Mouse (Mus musculus): ENCODE results near the gene Ints13. TPM values are rescaled to one million over a fixed set of nuclear protein-coding genes. Genes with fewer than 3 reads are reported as not detected.
A peak's percentile ranks its signal among the peaks of the same experiment; 100 is the strongest.

The Ints13 gene
- total RNA-seq, 1 experiment from 2014 or later: 152 TPM

DNA sequence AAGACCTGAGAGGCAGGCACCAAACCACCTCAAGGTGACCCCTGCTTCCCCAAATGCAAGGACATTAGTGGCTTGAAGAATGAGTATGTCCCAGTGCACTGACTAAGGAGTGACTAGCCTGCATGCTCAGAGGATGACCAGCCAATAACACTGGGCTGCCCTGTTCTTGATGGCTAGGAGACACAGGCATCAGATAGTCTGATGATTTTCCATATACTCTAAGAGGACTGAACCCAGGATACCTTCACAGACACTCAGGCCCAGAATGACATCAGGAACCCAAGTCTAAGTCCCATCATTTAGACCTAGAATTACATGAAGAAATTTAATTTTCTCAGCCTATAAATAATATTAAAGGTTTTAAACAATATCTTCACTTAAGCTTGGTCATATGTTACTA lies 26.3 kb downstream of the Ints13 start:
- ATAC-seq (replicated peaks in 1 of 2; ENCODE audit: insufficient read depth in 1 of 2, low FRiP score in 2 of 2, low TSS enrichment in 1 of 2, low read depth in 1 of 2, poor library complexity in 2 of 2, severe bottlenecking in 2 of 2): no peak

DNA sequence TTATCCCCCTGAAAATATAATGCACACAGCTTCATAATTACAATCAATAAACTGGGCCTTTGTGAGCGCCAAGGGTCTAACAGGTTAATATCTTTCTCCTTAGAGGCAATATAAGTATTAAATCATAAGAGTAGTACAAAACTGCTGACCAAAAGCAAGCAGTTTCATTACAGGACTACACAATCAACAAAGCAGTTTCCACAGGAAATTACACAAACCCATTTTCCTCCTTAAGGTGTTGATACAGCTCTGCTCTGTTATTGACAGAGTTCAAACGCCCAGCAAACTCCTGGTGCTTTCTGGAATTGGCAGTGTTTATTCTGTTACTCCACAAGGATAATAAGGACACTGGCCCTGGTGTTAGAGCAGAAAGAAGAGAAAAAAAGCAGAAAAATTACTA lies 27.2 kb downstream of the Ints13 start:
- peak in 1 of 2 experiments; percentile 39; a peak in 1 of 4 replicates for ATAC-seq (replicated peaks in 1 of 2; ENCODE audit: insufficient read depth in 1 of 2, low FRiP score in 2 of 2, low TSS enrichment in 1 of 2, low read depth in 1 of 2, poor library complexity in 2 of 2, severe bottlenecking in 2 of 2)

DNA sequence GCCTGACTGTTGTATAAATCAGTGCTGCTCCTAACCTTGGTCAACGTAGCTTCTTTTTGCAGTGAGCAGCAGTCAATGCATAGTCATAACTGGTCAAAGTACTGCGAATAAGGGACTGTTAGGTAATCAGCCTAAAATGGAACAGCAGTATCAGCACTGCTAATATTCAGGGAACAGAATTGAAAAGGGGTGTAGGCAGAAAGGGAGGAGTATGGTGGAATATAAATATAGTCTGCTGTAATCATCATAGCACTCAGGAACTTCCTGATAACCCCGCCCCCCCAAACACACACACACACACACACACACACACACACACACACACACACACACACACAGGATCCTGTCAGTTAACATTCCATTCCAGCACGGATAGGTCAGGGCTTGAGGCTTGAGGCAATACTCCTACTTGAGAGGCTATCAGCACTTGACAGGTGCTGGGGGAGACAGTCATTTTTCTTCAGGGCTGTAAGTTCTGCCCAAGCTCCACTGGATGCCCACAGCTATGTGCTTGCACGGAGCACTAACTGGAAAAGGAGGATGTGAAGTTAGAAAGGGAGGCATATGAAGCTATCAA lies 32.3 kb downstream of the Ints13 start:
- ATAC-seq (replicated peaks in 1 of 2; ENCODE audit: insufficient read depth in 1 of 2, low FRiP score in 2 of 2, low TSS enrichment in 1 of 2, low read depth in 1 of 2, poor library complexity in 2 of 2, severe bottlenecking in 2 of 2): no peak

DNA sequence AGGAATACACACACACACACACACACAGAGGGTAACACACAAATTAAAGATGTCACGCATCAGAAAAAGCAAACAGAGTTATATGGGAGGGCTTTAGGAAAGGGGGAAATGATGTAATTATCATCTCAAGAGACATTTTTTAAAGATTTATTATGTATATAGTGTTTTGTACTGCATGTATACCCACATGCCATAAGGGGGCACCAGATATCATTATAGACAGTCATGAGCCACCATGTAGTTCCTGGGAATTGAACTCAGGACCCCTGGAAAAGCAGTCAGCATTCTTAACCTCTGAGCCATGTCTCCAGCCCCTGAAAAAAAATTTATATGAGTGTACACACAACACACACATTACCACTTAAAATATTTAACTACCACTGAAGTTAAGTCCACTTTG lies 33.0 kb downstream of the Ints13 start:
- no peak for ATAC-seq (replicated peaks in 1 of 2; ENCODE audit: insufficient read depth in 1 of 2, low FRiP score in 2 of 2, low TSS enrichment in 1 of 2, low read depth in 1 of 2, poor library complexity in 2 of 2, severe bottlenecking in 2 of 2)

DNA sequence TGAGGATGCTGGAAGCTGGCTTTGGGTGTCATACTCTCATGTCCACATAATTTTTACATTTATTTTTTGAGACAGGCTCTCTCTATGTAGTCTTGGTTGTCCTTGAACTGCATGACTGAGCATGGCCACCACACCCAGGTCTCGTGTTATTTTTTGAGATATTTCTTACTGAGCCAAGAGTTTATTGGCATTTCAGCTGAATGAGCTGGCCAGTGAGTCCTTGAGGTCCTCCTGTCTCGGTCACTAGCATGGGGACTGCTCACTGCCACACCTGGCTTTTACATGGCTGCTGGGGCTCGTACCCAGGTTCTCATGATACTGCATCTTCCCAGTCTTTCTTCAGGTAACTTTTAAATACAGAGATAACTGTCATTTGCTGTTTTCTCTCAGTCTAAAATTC lies 37.2 kb downstream of the Ints13 start:
- no peak for ATAC-seq (replicated peaks in 1 of 2; ENCODE audit: insufficient read depth in 1 of 2, low FRiP score in 2 of 2, low TSS enrichment in 1 of 2, low read depth in 1 of 2, poor library complexity in 2 of 2, severe bottlenecking in 2 of 2)

DNA sequence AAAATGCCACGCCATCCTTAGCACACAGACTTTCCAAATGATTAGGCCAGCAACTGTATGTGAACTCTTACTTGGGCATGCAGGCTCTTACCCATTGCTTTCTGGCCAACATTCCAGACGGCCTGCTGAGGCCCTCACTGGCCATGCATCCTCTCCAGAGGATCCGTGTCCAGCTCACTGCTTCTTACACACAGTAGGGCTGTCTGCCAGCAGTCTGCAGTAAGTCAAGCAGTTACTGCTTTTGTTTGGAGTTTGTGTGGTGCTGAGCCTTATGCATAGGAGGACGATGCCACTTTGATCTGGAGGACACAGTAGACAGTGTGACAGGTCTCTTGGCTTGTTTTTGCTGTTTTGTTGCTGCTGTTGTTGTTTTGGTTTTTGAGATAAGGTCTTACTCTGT lies 39.0 kb downstream of the Ints13 start:
- ATAC-seq (replicated peaks in 1 of 2; ENCODE audit: insufficient read depth in 1 of 2, low FRiP score in 2 of 2, low TSS enrichment in 1 of 2, low read depth in 1 of 2, poor library complexity in 2 of 2, severe bottlenecking in 2 of 2): no peak

DNA sequence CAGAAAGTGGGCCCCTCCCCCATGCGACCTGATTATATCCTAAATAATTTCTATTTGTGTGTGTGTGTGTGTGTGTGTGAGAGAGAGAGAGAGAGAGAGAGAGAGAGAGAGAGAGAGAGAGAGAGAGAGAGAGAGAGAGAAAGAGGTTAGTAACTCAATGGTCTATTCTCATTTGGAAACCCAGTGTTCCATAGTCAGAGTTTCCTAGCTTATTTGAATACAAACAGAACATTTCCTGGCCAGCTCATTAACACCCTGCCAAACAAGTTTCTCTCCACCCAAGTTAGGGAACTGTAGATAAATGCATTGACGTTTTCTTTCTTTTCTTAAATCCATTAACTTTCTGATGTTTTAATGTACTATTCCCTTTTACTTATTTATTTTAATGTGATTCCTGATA lies 39.6 kb downstream of the Ints13 start:
- no peak for ATAC-seq (replicated peaks in 1 of 2; ENCODE audit: insufficient read depth in 1 of 2, low FRiP score in 2 of 2, low TSS enrichment in 1 of 2, low read depth in 1 of 2, poor library complexity in 2 of 2, severe bottlenecking in 2 of 2)

DNA sequence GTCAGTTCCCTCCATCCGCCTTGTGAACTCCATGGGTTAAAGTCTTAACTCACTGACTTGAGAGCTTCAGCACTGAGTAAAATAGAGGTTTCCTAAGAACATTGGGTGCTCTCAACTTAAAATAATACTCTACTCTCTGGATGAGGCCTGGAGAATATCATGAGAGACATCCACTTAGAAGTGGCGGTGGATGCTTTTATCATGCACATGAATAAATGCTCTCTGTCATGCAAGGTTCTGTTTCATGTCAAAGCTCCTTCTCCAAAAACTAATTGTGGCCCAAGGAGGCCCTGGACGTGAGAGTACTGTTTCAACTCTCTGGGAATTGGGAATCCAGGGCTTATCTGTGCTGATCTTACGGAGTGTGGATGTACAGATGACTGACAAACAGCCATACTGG lies 40.5 kb downstream of the Ints13 start:
- no peak for ATAC-seq (replicated peaks in 1 of 2; ENCODE audit: insufficient read depth in 1 of 2, low FRiP score in 2 of 2, low TSS enrichment in 1 of 2, low read depth in 1 of 2, poor library complexity in 2 of 2, severe bottlenecking in 2 of 2)

DNA sequence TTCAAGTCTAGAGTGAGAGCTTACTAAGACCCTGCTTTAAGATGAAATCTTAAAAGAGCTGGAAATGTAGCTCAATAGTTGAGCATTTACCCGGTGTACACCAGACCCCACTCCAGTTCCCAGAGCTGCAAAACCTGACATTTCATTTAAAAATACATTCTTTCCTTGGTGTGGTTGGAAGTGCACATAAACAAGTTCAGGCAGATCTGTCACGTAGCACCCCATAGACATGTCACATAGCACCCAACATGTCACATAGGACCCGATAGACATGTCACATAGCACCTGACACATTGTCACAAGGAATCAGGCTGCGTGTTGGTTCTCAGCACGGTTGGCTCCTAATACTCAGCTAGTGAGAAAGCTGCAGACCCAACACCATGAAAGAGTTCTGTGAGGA lies 42.1 kb downstream of the Ints13 start:
- ATAC-seq (replicated peaks in 1 of 2; ENCODE audit: insufficient read depth in 1 of 2, low FRiP score in 2 of 2, low TSS enrichment in 1 of 2, low read depth in 1 of 2, poor library complexity in 2 of 2, severe bottlenecking in 2 of 2): no peak

DNA sequence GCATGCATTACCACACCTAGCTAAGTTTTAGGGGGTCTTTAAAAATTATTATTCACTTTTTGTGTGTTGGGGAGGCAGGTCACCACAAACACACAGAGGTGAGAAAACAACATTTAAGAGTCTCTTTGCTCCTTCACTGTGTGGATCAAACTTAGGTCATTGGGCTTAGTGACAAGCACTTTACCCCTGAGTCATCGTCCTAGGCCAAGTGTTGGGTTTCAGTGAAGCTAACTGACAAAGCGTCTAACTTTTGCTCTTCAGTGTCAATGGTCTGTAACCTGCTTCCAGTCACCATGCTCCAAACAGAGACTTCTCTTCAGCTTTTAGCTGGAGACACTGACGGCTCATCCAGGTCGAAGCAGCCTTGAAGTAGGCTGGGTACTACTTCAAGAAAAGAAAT lies 44.5 kb downstream of the Ints13 start:
- ATAC-seq (replicated peaks in 1 of 2; ENCODE audit: insufficient read depth in 1 of 2, low FRiP score in 2 of 2, low TSS enrichment in 1 of 2, low read depth in 1 of 2, poor library complexity in 2 of 2, severe bottlenecking in 2 of 2): no peak

DNA sequence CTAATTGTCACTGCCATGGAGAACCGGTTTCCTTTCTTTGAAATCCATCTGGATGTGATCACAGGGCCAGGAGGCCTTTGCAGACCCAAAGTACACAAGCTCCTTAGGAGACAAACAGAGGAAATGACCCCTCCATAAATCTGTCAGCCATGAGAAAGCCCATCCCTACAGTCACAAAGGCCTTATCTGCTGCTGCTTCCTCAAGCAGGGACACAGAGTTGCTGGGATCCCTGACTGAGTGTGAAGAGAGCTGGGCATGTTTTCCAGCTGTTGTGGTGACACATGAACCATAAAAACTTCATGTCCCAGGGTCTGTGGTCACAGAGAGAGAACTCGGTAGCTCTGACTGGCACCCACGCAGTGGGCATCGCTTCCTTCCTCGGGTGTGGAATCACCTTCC lies 46.9 kb downstream of the Ints13 start:
- peak; percentile 46 to 53; a peak in 2 of 4 replicates for ATAC-seq (replicated peaks in 1 of 2; ENCODE audit: insufficient read depth in 1 of 2, low FRiP score in 2 of 2, low TSS enrichment in 1 of 2, low read depth in 1 of 2, poor library complexity in 2 of 2, severe bottlenecking in 2 of 2)

DNA sequence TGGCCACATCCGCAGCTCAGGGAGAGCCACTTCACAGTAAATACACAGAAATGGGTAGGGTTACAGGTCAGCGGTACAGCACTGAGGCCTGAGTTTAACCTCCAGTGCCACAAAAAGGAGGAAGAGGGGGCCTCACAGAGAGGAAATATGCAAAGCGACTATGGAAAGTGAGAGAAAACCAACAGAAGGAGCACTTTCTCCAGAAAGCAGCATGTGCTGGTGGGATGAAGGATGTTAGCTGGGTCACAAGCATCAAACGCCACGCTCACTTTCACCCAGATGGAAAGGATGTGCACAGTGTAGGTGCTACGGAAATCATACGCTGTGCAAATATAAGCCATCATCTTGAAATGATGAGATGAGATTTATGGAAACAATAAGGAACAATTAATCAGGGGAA lies 47.3 kb downstream of the Ints13 start:
- no peak for ATAC-seq (replicated peaks in 1 of 2; ENCODE audit: insufficient read depth in 1 of 2, low FRiP score in 2 of 2, low TSS enrichment in 1 of 2, low read depth in 1 of 2, poor library complexity in 2 of 2, severe bottlenecking in 2 of 2)

DNA sequence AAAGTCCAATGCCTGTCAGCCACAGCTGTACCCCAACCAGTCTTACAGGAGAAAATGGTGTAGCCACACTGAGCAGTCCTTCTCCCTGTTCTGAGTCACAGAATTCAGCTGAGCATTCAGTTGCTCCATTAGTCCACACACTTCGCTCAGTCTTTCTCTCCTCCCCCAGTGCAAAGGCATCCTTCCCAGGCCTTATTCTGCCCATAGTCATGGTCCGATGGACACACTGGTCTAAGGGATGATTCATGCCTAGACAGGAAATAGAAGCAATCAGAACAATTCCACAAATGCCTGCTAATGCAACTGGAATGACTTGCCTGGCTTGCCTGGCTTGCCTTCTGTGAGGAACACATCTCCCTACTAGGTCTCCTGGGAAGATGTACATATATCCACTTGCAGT lies 50.1 kb downstream of the Ints13 start:
- ATAC-seq (replicated peaks in 1 of 2; ENCODE audit: insufficient read depth in 1 of 2, low FRiP score in 2 of 2, low TSS enrichment in 1 of 2, low read depth in 1 of 2, poor library complexity in 2 of 2, severe bottlenecking in 2 of 2): no peak

DNA sequence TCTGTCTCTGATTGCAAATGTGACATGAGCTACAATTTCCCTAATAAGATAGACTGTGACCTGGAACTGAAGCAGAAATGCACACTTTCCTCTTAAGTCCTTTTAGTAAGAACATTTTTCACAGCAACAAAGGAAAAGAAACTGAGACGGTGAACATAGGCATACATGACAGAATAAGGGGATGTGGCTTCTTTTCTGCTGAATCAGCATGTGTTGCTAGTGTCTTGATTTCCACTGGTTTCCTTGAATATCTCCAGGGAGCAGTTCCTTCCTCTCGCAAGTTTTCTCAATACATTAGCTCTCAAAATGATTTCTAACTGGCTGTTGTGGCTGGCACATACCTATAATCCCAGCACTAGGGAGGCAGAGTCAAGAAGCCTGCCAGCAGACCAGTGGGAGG lies 52.1 kb downstream of the Ints13 start:
- ATAC-seq (replicated peaks in 1 of 2; ENCODE audit: insufficient read depth in 1 of 2, low FRiP score in 2 of 2, low TSS enrichment in 1 of 2, low read depth in 1 of 2, poor library complexity in 2 of 2, severe bottlenecking in 2 of 2): no peak

DNA sequence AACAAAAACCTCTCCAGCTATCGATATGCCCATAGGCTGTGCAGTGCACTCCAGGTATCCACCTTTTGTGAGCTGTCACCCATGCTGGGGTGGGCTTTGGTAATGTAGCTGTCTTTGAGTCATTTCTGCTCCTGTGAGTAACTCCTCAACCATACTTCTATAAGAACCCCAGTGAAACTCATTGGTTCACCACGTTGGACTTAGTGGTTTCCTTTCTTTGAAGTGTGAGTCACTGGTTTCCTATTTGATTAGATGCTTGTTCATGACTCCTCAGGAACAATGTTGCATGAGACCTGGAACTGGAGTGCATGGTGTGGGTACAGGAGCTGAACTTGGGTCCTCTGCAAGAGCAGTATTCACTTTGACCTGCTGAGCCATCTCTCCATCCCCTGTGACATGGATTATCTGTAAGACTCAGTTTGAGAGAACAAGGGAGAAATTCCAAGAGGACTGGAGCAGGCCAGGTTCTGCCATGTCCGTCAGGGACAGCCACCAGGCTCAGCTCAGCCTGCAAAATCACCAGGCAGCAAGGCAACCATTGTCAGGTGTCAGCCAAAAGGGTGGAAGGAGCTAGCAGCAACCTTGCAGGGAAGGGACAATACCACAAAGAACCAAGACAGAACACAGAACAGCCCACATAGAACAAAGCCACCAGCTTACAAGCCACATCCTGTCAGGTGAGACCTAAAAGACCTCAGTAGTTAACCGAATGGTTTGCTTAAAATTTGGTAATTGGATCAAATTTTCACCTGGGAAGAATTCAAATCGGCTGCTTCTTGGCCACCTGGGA lies 56.0 kb downstream of the Ints13 start:
- ATAC-seq (replicated peaks in 1 of 2; ENCODE audit: insufficient read depth in 1 of 2, low FRiP score in 2 of 2, low TSS enrichment in 1 of 2, low read depth in 1 of 2, poor library complexity in 2 of 2, severe bottlenecking in 2 of 2): peak in 1 of 2 experiments; percentile 37; a peak in 1 of 4 replicates

DNA sequence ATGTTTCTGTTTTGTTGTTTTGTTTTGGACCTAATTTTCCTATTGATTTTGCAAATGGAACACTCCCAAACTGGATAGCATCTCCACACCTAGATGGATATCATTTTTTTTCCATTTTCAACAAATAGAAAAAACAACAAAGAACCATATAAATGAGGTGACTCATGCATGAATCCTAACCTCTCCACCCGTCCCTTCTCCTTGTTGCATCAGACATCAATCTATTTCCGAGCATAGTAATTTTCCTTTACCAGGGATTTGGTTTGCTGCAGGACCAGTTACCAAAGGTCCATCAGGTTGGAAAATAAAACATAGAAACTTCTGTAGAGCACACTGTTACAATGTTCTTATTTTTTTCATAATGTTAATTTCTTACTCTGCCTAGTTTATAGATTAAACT lies 58.6 kb downstream of the Ints13 start:
- no peak for ATAC-seq (replicated peaks in 1 of 2; ENCODE audit: insufficient read depth in 1 of 2, low FRiP score in 2 of 2, low TSS enrichment in 1 of 2, low read depth in 1 of 2, poor library complexity in 2 of 2, severe bottlenecking in 2 of 2)

DNA sequence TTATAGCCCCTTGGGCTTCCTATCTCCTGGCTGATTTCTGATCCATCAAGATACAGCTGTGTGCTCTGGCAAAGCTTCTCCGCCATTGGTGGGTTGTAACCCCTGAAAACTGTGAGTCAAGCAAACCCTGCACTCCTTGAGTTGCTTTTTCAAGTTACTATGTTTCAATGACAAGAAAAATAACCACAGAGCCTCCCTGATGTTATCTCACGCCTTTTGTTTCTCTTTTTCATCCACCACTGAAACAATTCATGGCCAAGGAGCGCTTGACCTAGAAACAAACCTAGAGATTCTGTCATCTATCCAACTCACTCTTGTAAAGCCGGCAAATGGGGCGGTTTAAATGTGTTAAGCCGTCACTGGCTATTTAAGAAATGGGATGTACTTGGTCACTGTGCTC lies 61.7 kb downstream of the Ints13 start:
- ATAC-seq (replicated peaks in 1 of 2; ENCODE audit: insufficient read depth in 1 of 2, low FRiP score in 2 of 2, low TSS enrichment in 1 of 2, low read depth in 1 of 2, poor library complexity in 2 of 2, severe bottlenecking in 2 of 2): 0 out of 4 replicates have a peak, but pooled peaks of 1 of the 2 experiments have one; percentile 17

DNA sequence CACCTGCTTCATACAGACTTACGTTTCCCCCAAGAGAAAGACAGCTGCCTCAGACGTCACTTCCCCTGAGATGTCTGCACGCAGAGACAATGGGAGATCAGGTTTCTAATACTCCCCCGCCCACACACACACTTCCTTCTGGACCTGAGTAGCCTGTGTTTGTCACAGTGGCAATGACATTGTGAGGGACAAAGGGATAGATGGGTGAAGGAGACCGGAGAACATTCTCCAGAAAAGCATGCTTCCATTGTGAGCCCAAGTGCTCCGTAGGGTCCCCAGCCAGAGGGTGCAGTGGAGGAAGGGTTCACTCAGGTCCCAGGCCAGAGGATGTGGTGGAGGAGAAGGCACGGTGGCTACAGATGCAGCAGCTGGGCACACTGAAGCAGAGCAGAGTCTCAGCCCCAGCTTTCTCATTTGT lies 63.1 kb downstream of the Ints13 start:
- ATAC-seq (replicated peaks in 1 of 2; ENCODE audit: insufficient read depth in 1 of 2, low FRiP score in 2 of 2, low TSS enrichment in 1 of 2, low read depth in 1 of 2, poor library complexity in 2 of 2, severe bottlenecking in 2 of 2): no peak; a peak in 1 of 4 replicates

DNA sequence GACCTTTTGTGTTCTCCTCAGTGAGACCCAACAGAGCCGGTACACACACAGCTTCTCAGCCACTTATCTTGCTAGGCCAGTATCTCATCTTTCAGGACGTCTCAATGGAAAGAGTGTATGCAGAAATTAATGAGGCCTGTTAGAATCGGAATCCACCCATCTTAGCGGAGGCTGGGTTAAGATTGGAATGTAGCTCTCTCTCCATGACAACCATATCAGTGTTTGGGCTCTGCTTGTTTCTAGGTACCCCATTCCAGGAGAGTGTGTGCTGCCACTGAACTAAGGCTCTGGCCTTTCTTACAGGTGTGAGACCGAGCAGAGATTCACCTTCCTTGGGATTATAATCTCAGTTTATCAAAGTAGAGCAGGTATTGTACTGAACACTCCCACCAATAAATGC lies 63.7 kb downstream of the Ints13 start:
- ATAC-seq (replicated peaks in 1 of 2; ENCODE audit: insufficient read depth in 1 of 2, low FRiP score in 2 of 2, low TSS enrichment in 1 of 2, low read depth in 1 of 2, poor library complexity in 2 of 2, severe bottlenecking in 2 of 2): no peak
